Mouse (Mus musculus): Measurements from ENCODE around the gene Cpxm1.
"Not testable (repeated sequence)": the region's sequence is repeated elsewhere in the genome, so short reads cannot be mapped to it uniquely, and the experiment has no call there.

The Cpxm1 gene

DNA sequence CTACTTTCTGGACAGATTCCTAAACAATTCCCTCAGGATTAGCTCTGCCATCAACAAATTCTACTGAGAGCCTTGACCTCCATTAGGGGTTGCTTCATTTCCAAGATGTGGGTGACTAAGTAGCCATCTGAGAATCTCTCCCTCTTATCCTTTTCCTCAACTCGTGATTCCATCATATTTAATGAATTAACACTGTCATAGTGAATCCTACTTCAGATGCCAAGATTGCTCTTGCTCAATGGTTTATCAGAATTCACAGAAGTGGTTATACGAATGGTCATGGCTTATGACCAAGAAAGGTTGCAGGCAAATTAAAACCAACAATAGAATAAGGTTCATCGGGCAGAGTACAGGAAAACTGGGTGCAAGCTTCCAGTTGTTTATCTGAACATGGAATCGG lies 4.5 kb upstream of the Cpxm1 start:
- no peak for DNase-seq (ENCODE audit: low spot score in 2 of 2)

DNA sequence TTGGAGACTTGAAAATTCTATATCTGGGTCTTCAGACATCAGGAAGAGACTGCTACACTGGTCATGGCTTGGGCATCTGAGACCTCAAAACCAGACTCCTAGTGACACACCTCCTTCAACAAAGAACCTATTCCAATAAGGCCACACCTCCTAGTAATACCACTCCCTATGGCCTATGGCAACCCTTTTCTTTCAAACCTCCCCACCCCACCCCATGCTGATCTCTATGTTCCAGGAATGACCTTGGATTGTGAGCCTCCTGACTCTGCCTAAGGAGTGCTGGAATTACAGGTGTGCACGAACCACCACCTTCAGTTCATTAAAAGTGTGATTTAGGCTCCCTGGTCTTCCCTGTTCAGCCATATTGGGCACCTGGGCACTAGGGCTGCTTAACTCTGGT lies 2.7 kb upstream of the Cpxm1 start:
- DNase-seq (ENCODE audit: low spot score in 2 of 2): no peak

DNA sequence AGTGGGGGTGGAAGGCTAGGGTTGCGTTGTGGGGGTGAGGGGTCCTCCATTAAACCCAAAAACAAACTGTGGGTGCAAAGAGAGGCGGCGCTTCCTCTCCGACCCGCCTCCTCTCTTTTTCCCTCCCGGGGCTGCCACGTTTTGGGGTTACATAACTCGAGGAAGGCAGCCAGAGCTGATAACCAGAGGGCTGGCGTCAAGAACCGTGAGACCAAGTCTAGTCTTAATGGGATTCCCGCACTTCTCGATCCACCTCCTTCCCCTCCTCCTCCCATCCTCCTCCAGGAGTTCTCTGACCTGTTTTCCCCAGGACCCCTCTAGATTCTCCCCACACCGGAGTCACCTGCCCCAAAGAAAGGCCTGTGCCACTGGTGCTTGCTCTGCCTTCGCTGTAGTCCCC lies 717 bp upstream of the Cpxm1 start:
- no peak for DNase-seq (ENCODE audit: low spot score in 2 of 2)

DNA sequence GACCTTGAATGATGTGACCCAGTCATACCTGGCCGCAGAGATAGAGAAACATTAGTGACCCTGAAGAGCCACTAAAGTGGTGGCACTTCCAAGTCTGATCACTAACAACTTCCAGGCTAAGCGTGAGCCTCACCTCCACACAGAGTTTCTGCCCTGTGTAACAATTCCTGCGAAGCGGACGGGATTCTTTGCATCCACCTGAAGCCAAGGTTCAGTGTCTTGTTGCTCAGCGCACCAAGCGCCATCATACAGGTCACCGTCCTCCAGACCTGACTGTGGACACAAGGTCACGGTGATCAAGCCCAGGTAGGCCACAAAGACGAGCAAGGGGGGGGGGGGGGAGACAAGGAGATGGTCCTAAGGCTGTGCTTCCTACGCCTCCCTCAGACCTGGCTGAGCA lies 1.7 kb downstream of the Cpxm1 start:
- DNase-seq (ENCODE audit: low spot score in 2 of 2): no peak

DNA sequence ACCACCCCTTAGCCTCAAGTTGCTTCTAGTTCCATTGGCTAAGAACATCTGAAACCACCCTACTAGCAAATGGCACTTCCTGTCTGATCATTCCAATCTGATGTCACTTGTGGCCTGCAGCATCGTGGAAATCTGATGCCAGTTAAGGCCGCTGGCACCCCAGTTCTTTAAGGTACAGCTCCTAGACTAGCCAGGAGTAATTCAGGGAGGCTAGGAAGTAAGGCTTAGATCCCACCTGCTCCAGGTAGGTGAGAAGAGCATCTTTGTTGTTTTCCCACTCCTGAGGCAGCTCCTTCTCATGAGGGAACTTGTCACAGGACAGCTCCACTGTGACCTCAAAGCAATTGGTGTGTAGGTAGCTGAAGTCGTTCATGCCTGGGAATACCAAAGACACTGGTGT lies 4.5 kb downstream of the Cpxm1 start:
- no peak for DNase-seq (ENCODE audit: low spot score in 2 of 2)

DNA sequence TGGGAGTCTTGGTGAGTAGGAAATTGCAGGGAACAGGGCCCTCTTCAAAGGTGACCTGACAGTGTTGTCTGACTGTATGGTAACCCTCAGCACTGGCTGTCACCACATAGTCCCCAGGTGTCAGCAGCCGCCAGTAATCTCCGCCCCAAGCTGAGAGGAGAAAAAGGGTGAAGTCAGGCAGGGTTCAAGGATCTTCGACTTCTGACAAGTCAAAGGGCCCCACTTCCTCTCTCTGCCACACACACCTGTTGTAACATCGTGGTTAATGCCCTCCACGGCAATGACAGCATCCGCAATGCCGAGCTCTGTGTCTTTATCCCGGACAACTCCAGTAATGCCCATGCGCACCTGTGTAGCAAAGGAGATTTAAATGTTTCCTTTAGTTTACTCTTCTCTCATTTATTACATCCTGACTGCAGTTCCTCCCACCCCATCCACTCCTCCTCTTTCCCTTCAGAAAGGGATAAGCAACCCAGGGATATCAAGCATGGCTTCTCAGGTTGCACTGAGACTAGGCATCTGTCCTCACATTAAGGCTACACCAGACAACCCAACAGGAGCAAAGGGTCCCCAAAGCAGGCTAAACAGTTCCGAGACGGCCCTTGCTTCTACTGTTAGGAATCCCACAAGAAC lies 6.3 kb downstream of the Cpxm1 start:
- DNase-seq (ENCODE audit: low spot score in 2 of 2): no peak

DNA sequence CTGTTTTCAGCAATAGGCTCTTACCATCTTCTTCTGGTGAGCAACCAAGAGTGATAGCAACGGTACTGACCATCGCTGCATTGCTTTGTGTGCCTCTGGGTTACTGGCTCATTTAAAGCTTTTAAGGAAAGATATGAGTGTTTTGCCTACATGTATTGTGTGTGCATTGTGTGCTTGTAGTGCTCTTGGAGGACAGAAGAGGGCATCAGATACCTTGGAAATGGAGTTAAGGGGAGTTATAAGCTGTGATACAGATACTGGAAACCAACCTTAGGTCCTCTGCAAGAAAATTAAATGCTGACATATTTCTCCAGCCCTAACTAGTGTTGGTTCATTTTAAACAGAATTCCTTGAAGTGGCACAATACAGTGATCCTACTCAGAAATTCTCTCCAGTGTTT lies 8.6 kb downstream of the Cpxm1 start:
- DNase-seq (ENCODE audit: low spot score in 2 of 2): no peak

DNA sequence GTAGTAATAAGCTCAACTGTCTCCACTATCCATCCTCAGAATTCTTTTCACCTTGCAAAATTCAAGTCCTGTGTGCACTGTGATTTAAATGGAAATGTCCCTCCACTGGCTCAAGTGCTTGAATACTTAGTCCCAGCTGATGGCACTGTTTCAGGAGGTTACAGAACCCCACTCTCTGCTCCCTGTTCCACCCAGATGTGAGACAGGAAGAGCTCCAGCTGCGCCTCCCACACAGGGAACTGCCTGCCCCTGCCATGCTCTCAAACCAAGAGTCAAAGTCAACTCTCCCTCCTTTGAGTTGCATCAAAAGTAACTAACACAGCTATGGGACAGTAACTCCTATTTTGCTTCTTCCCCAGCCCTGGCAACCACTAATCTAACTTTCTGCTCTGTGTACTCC lies 11.2 kb downstream of the Cpxm1 start:
- DNase-seq (ENCODE audit: low spot score in 2 of 2): no peak

DNA sequence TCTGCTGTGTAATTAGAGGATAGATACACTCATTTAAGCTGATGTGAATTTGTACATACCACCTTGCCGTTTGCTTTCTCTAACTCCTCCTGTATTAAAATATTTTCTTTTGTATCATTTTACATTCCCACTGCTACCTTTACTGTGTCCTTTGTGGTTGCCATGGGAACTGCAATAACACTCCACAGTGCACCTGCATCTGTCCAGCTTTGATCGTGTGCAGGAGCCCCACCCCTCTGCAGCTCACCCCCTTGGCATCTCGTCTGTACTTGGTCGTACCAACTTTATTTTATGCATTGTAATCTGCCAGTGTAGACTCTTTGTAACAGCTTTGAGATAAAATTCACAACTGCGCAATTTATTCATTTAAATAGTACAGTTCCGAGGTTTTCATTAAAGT lies 13.5 kb downstream of the Cpxm1 start:
- no peak for DNase-seq (ENCODE audit: low spot score in 2 of 2)

DNA sequence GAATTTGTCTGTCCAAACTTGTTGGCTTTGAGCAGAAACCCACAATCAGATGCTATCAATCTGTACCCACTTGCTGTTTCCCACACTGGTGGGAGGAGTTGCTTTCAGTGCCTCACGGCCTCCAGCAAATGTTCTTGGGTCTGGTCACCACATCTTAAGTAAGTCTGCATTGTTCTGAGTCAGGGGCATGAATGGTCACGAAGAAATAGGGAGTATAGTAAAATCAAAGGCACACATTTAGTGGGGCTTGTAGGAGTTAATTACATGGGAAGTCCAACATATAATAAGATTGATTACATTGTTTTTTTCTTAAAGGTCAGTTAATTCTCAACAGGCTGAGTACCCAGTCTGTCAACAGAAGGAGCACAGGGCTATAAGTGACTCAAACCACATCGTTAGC lies 14.2 kb downstream of the Cpxm1 start:
- no peak for DNase-seq (ENCODE audit: low spot score in 2 of 2)

DNA sequence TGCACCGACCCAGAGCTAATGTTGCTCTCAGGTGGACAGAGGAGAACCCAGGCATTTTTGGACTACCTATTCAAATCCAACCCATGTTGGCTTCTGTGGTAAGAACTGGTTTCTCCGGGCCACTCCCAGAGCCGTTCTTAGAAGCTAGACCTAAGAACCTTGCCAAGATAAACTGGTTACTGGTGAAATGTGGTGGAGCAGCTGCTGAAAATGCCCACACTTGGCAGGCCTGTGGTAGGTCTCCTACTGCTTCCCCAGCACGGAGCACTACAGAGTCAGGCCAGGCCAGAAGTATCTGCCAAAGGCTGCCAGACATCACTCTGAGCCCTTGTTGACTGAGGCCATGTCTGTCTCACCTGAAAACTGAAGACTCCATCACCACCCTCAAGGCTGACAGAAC lies 22.4 kb downstream of the Cpxm1 start:
- DNase-seq (ENCODE audit: low spot score in 2 of 2): no peak

DNA sequence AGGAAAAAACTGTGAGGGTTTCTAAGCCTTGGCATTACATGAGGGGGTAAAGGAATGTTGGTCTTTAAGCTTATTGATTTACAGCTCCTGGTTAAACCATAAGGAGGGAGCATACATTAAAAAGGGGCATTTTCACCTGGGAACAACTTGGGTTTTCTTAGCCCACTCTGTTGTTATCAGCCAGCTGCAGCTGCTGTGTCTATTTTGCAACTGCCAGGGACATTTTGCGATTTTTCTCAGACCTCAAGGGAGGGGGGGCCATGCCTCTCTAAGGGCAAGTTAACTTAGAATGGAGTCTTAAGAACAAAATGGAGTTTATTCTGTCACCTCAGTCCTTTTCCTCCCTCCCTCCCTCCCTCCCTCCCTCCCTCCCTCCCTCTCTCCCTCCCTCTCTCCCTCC lies 24.3 kb downstream of the Cpxm1 start:
- DNase-seq (ENCODE audit: low spot score in 2 of 2): not testable (repeated sequence)

DNA sequence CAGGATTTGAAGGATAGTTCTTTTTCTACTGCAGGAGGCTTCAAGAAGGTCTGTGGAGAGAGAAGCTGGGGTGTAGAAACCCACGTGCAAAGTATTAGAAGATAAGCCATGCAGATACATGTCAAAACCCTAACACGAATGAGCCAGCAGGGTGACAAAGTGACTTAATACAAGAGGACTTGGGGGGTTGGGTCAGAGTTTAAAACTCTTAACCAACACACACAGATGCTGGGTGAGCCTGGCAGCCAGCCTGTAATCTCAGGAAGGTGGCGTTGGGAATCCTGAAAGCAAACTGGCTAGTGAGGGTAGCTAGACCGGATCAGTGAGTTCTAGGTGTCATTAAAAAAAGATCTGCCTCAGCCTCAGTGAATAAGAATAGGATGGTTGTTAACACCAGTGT lies 30.0 kb downstream of the Cpxm1 start:
- no peak for DNase-seq (ENCODE audit: low spot score in 2 of 2)

DNA sequence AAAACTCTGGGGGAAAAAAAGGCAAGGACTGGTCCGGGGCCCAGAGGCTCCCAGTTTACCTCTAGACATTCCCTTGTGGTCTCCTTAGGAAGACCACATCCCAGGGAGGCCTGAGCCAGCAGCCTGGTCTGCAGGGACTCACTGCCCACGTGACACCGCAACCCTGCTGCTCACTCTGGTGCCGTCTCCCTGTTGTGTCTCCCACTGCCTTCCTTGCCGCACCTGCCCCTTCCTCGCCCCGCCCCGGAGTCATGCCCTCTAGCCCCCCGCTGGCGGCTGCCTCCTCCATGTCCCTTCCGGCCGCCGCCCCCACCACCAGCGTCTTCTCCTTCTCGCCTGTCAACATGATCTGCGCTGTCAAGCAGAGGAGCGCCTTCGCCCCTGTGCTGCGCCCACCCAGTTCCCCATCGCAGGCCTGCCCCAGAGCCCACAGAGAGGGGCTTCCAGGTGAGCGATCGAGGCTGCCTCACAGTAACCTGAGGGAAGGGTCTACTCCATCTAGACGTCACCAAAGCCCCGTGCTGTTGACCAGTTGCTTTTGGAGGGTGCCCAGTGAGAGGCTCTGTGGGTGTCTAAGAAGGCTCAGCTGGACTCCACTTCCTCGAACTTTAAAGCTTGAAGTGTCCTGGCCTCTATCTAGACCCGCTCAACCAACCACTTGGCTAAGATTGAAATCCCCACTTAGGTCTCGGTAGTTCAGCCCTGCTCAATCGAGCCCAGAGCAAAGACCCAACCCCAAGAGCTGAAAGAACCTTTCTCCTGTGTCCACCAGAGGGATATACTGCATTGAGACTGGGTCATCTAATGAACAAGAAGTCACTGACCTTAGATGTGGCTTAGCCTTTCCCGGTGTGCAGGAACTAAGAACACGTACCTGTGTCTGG lies 31.9 kb downstream of the Cpxm1 start:
- DNase-seq (ENCODE audit: low spot score in 2 of 2): no peak

DNA sequence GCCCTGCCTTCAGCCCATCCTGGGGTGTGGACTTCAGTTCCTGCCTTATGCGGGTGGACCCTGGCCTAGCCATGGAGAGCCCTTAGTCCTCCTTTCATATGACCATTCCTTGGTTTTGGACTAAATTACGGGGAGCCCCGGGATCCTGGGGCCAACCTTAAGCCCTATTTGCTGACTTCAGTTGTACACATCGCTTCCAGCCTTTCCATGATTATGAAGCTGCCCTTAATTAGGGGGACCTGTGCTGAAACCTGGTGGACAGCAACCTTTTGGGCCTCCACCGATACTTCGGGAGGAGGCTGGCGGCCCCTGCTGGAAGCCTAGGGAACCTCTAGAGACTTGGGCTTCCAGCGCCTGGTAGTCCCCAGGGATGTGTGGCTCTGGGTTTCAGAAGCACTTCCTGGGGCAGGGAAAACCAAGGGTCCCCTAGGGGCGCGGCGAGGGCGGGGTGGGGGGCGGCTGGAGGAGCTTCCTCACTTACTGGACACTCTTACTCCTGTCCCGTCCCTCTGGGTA lies 34.8 kb downstream of the Cpxm1 start:
- DNase-seq (ENCODE audit: low spot score in 2 of 2): peak in 1 of 2 experiments; percentile 31

DNA sequence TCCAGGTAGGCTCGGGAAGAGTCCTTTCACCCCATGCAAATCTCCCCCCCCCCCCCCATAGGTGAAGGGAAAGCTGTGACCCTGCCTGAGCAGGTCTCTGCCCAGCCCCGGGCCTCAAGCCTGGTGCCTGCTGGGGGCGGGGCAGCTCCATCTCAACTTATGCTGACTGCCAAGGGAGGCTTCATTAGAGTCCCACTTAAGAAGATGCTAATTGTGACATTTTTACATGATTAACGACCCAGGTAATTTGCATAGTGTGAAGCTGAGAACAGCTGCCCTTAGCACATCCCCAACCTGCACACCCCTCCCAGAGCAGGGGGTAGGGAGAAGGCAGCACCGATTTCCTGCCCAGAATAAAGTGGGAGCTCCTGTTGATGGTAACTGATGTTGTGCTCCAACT lies 38.5 kb downstream of the Cpxm1 start:
- no peak for DNase-seq (ENCODE audit: low spot score in 2 of 2)

DNA sequence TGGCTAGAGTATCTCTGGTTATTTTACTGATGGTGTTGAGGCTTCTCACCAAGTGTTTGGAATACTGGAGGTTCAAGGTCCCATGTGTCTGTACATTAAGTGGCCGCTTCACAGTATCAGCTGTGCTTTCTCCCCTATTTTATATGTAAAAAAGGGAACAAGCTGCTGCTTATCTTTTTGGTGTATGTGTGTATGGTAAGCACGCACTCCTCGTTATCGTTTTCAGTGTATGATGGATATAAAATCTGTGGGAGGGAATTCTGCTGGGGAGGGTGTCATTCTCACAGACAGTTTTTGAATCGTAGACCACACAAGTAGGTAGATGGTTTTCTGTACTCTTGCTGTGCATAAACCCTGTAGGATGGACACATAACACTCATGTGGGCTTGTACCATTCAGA lies 39.8 kb downstream of the Cpxm1 start:
- DNase-seq (ENCODE audit: low spot score in 2 of 2): no peak

DNA sequence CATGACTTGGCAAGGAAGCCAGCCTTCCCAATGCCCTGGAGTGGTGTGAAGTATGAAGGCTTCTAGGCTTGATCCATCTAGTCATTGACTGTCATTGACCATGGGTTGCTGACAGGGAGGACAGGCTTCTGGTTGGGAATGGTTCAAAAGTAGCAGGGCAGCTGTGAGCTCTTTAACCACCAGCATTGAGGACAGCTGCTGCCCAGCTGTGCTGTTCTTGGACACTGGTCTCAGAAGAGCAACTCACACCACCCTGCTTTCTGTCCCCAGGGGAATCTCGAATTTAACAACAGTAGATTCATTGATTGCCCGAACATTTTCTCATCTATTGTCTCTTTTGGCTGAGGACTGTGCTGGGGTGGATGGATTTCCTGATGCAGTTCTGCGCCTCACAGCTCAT lies 43.5 kb downstream of the Cpxm1 start:
- no peak for DNase-seq (ENCODE audit: low spot score in 2 of 2)

DNA sequence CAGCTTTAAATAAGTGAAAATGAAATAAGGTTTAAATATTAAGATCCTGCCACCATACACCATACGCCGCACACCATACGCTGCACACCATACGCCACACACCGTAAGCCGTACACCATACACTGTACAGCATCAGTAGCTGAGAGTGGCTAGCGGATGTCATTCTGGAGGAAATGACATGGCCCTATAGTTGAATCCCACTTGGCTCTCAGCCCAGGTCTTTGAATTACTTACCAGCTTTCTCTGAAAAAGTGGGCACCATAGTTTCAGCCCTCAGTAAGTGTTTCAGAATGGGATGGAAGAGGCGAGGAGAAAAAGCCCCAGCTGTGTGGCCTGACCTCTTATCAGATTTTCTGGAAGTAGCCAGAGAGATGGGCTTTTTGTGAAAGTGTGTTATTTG lies 44.0 kb downstream of the Cpxm1 start:
- DNase-seq (ENCODE audit: low spot score in 2 of 2): no peak

DNA sequence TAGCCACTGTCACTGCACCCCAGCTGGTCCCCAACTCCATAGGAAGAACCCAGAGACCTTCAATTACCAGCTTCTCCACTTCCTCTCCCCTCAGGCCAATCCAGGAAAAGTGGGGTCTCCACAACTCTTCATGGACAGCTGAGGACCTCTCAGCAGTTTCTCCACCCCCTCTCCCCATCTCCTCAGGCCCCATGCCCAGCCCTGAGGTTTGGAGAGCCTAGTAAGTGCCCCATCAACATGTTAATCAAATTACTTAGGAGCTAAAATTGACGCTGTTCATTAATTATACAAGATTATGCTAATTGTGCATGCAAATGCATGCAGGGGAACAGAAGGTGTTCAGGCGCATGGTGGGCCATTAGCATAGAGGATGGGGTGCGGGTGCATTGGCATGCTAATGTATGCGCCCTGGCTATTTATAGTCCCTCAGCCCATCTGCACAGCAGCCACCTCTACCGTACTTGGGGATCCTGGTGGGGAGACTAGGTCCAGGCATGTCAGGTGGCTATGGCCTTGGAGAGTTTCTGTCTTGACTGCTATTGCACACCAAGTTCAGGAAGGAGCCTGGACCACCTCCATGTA lies 45.5 kb downstream of the Cpxm1 start:
- DNase-seq (ENCODE audit: low spot score in 2 of 2): peak; percentile 14 to 19

DNA sequence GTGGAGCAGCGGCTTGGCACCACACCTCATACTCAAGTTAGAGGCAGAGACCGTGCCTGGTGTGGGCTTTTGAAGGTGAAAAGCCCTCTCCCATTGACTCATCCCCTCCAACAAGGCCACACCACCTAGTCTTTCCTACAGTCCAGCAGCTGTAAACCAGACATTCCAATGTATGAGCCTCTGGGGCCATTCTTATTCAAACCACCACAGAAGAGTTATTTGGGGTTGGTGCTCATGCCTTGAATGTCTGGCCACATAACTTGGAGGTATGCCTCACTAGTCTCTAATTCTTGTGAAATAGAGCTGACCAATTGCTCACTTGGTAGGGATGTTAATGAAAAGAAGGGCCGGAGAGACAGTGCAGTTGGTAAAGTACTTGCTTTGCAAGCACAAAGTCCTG lies 47.0 kb downstream of the Cpxm1 start:
- DNase-seq (ENCODE audit: low spot score in 2 of 2): no peak

DNA sequence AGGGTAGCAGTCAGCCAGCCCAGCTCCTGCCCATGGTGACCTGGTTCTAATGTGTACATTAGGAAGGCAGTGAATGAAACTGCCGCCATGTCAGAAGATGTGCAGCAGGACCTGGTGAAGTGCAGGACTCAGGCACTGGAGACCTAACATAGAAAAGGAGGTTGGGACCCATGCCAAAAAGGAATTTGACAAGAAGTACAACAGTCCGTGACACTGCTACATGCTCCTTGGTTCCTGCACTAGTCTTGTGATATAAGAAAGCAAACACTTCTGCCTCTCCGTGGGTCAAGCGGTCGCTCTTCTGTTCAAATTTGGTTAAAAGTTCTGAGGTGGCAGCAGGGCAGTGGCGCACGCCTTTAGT lies 56.2 kb downstream of the Cpxm1 start:
- DNase-seq (ENCODE audit: low spot score in 2 of 2): no peak
